In genomic region chr19:8818301-8818798, GRCm38 (mm10) we compare ENCODE assay signal across 9 mouse cellular contexts. TPM values are rescaled to one million over a fixed set of nuclear protein-coding genes. Genes with fewer than 3 reads are reported as not detected.
DNase-seq lines count a peak whose midpoint lies in the region; ATAC-seq and TF ChIP-seq lines count a peak whose summit lies in the region.
"Had no signal": no experiment of that assay in that cellular context is flagged by ENCODE, and none has a peak within 500 bp of the region (broad histone marks: within the 10 kb centered on the region; RNA-seq: fewer than 3 reads in every experiment).

No protein-coding gene starts in this region.

- H3K9ac ChIP-seq in hindbrain, embryonic 14.5 days, result peak overlapping the region; percentile 84
- peak overlapping the region; percentile 74 for H3K9ac ChIP-seq in midbrain, embryonic 16.5 days (ENCODE audit: low read depth, low read length)

- H3K9me3 ChIP-seq in embryonic facial prominence, embryonic 10.5 days, result no peaks in the 10 kb centered on the region
- no peaks in the 10 kb centered on the region for H3K9me3 ChIP-seq in hindbrain, embryonic 14.5 days (ENCODE audit: control insufficient read depth, low read length)
- no peaks in the 10 kb centered on the region for H3K9me3 ChIP-seq in midbrain, embryonic 16.5 days (replicated peaks; ENCODE audit: control insufficient read depth, low read length, poor library complexity, severe bottlenecking)

- DNase-seq in left cerebral cortex, adult 2 months (ENCODE audit: extremely low spot score in 1 of 2, low spot score in 2 of 2), result no peak
- no peak for DNase-seq in left cerebral cortex, postnatal 14 days (ENCODE audit: low spot score in 2 of 2)
- DNase-seq in embryonic facial prominence, embryonic 10.5 days (ENCODE audit: low spot score), result no peak
- DNase-seq in hindbrain, embryonic 14.5 days (ENCODE audit: low spot score), result no peak
- DNase-seq in embryo, embryonic 10.5 days (ENCODE audit: low spot score), result no peak
- DNase-seq in layer of hippocampus, postnatal 36 days, result no peak
- DNase-seq in B cell, adult 2 months, result no peak

- ATAC-seq in hindbrain, embryonic 14.5 days (ENCODE audit: low FRiP score), result no peak
- ATAC-seq in midbrain, embryonic 16.5 days, result no peak

- peaks cover 48% of the 10 kb centered on the region for H3K4me1 ChIP-seq in embryonic facial prominence, embryonic 10.5 days
- H3K4me1 ChIP-seq in hindbrain, embryonic 14.5 days (replicated peaks; ENCODE audit: control insufficient read depth, insufficient read depth, low read length), result peaks cover 45% of the 10 kb centered on the region
- H3K4me1 ChIP-seq in midbrain, embryonic 16.5 days (ENCODE audit: control insufficient read depth, insufficient read depth, low read length), result peaks cover 49% of the 10 kb centered on the region

- peak overlapping the region; percentile 71 for H3K4me3 ChIP-seq in left cerebral cortex, adult 2 months
- H3K4me3 ChIP-seq in embryonic facial prominence, embryonic 10.5 days, result peak overlapping the region; percentile 100
- peak overlapping the region; percentile 90 for H3K4me3 ChIP-seq in hindbrain, embryonic 14.5 days (replicated peaks; ENCODE audit: low read length)
- H3K4me3 ChIP-seq in midbrain, embryonic 16.5 days (ENCODE audit: low read depth, low read length), result peak overlapping the region; percentile 99

- peaks cover 58% of the 10 kb centered on the region for H3K36me3 ChIP-seq in embryonic facial prominence, embryonic 10.5 days (replicated peaks)
- peaks cover 29% of the 10 kb centered on the region for H3K36me3 ChIP-seq in hindbrain, embryonic 14.5 days (replicated peaks; ENCODE audit: control insufficient read depth, insufficient read depth)
- H3K36me3 ChIP-seq in midbrain, embryonic 16.5 days (ENCODE audit: control insufficient read depth, insufficient read depth, low read length), result 0 out of 2 replicates have a peak, but pooled peaks cover 2% of the 10 kb centered on the region

- peak overlapping the region; percentile 84 for H3K27ac ChIP-seq in left cerebral cortex, adult 2 months
- H3K27ac ChIP-seq in embryonic facial prominence, embryonic 10.5 days (replicated peaks), result peak overlapping the region; percentile 97
- peak overlapping the region; percentile 96 for H3K27ac ChIP-seq in hindbrain, embryonic 14.5 days
- H3K27ac ChIP-seq in midbrain, embryonic 16.5 days (ENCODE audit: low read length), result peak overlapping the region; percentile 97

- 38% methylated on average over 14 of the region's 14 CpGs for WGBS in embryonic facial prominence, embryonic 10.5 days
- WGBS in hindbrain, embryonic 14.5 days, result 32% methylated on average over 14 of the region's 14 CpGs
- 29% methylated on average over 14 of the region's 14 CpGs for WGBS in midbrain, embryonic 16.5 days

- H3K4me2 ChIP-seq in hindbrain, embryonic 14.5 days (replicated peaks), result peak overlapping the region; percentile 76
- peak overlapping the region; percentile 100 for H3K4me2 ChIP-seq in midbrain, embryonic 16.5 days (ENCODE audit: low read length)

- no peak for TF ChIP-seq CTCF in left cerebral cortex, adult 2 months (IDR thresholded peaks at IDR 0.05)

- intact Hi-C loops in left cerebral cortex, adult 2 months (cut with DNase I), result loop anchor here (2.0 to 5.0 kb wide), 2 partner anchors 44 to 251 kb away; partner anchors contain the start of gene Tmem179b
- intact Hi-C loops in left cerebral cortex, postnatal 14 days (cut with DNase I), result no loop called here

- H3K27me3 ChIP-seq in embryonic facial prominence, embryonic 10.5 days (replicated peaks; ENCODE audit: low read depth, poor library complexity, severe bottlenecking), result no peaks in the 10 kb centered on the region
- H3K27me3 ChIP-seq in hindbrain, embryonic 14.5 days (ENCODE audit: control insufficient read depth, insufficient read depth, low read length), result no peaks in the 10 kb centered on the region
- no peaks in the 10 kb centered on the region for H3K27me3 ChIP-seq in midbrain, embryonic 16.5 days (ENCODE audit: control insufficient read depth, insufficient read depth, low read depth, low read length)

RNA-seq across cellular contexts. Expression of gene Ttc9c, which starts 0.8 kb away (rescaled TPM):
- total RNA-seq in left cerebral cortex, adult 2 months (2021), result 10 to 100 TPM; 34.5 to 36.7 TPM
- total RNA-seq in left cerebral cortex, postnatal 14 days (2021), result 10 to 100 TPM; 28.2 to 30.5 TPM
- 83.8 and 85.6 TPM in 2 replicates for polyA plus RNA-seq in embryonic facial prominence, embryonic 10.5 days (2016; fragmentation: Nextera tagmentation; extraction: Ambion mirVana)
- polyA plus RNA-seq in hindbrain, embryonic 14.5 days (2014; fragmentation: Nextera tagmentation; extraction: Ambion mirVana), result 46.9 and 56.1 TPM in 2 replicates
- polyA plus RNA-seq in midbrain, embryonic 16.5 days (2015; fragmentation: Nextera tagmentation; extraction: Ambion mirVana), result 55.0 and 61.6 TPM in 2 replicates
- total RNA-seq in layer of hippocampus, postnatal 36 days (2021), result 10 to 100 TPM; 36.5 to 37.3 TPM

RNA-seq across cellular contexts. Expression of gene Hnrnpul2, which starts 1.5 kb away (rescaled TPM):
- total RNA-seq in left cerebral cortex, adult 2 months (2021), result 100 to 1,000 TPM; 125 to 129 TPM
- 10 to 100 TPM; 92.3 to 95.8 TPM for total RNA-seq in left cerebral cortex, postnatal 14 days (2021)
- polyA plus RNA-seq in embryonic facial prominence, embryonic 10.5 days (2016; fragmentation: Nextera tagmentation; extraction: Ambion mirVana), result 4.8 and 5.0 TPM in 2 replicates
- polyA plus RNA-seq in hindbrain, embryonic 14.5 days (2014; fragmentation: Nextera tagmentation; extraction: Ambion mirVana), result 8.0 and 8.4 TPM in 2 replicates
- polyA plus RNA-seq in midbrain, embryonic 16.5 days (2015; fragmentation: Nextera tagmentation; extraction: Ambion mirVana), result 5.3 and 6.2 TPM in 2 replicates
- 100 to 1,000 TPM; 123 to 126 TPM for total RNA-seq in layer of hippocampus, postnatal 36 days (2021)

RNA-seq across cellular contexts. Expression of gene AC129217.1, which starts 11.2 kb away (rescaled TPM):
- total RNA-seq in left cerebral cortex, adult 2 months (2021), result not detected
- total RNA-seq in left cerebral cortex, postnatal 14 days (2021), result not detected
- polyA plus RNA-seq in embryonic facial prominence, embryonic 10.5 days (2016; fragmentation: Nextera tagmentation; extraction: Ambion mirVana), result not detected in 2 replicates
- polyA plus RNA-seq in hindbrain, embryonic 14.5 days (2014; fragmentation: Nextera tagmentation; extraction: Ambion mirVana), result not detected in 2 replicates
- not detected in 2 replicates for polyA plus RNA-seq in midbrain, embryonic 16.5 days (2015; fragmentation: Nextera tagmentation; extraction: Ambion mirVana)
- total RNA-seq in layer of hippocampus, postnatal 36 days (2021), result not detected
- polyA plus RNA-seq: brain, embryonic 14.5 days had no signal

RNA-seq across cellular contexts. Expression of gene Zbtb3, which starts 16.0 kb away (rescaled TPM):
- 1 to 10 TPM; 5.3 to 6.7 TPM for total RNA-seq in left cerebral cortex, adult 2 months (2021)
- total RNA-seq in left cerebral cortex, postnatal 14 days (2021), result 1 to 10 TPM; 4.2 to 5.1 TPM
- 6.5 and 6.9 TPM in 2 replicates for polyA plus RNA-seq in embryonic facial prominence, embryonic 10.5 days (2016; fragmentation: Nextera tagmentation; extraction: Ambion mirVana)
- polyA plus RNA-seq in hindbrain, embryonic 14.5 days (2014; fragmentation: Nextera tagmentation; extraction: Ambion mirVana), result 6.8 and 7.1 TPM in 2 replicates
- polyA plus RNA-seq in midbrain, embryonic 16.5 days (2015; fragmentation: Nextera tagmentation; extraction: Ambion mirVana), result 7.6 and 8.9 TPM in 2 replicates
- total RNA-seq in layer of hippocampus, postnatal 36 days (2021), result 1 to 10 TPM; 6.8 to 7.1 TPM

RNA-seq across cellular contexts. Expression of gene Bscl2, which starts 18.9 kb away (rescaled TPM):
- total RNA-seq in left cerebral cortex, adult 2 months (2021), result 100 to 1,000 TPM; 109 TPM
- 100 to 1,000 TPM; 111 to 117 TPM for total RNA-seq in left cerebral cortex, postnatal 14 days (2021)
- 41.4 and 44.6 TPM in 2 replicates for polyA plus RNA-seq in embryonic facial prominence, embryonic 10.5 days (2016; fragmentation: Nextera tagmentation; extraction: Ambion mirVana)
- polyA plus RNA-seq in hindbrain, embryonic 14.5 days (2014; fragmentation: Nextera tagmentation; extraction: Ambion mirVana), result 79.9 and 89.2 TPM in 2 replicates
- polyA plus RNA-seq in midbrain, embryonic 16.5 days (2015; fragmentation: Nextera tagmentation; extraction: Ambion mirVana), result 101 and 105 TPM in 2 replicates
- total RNA-seq in layer of hippocampus, postnatal 36 days (2021), result 100 to 1,000 TPM in 1 of 2 experiments, 10 to 100 TPM in 1; 99.0 to 112 TPM
